Mouse (Mus musculus): ENCODE data around the gene 6430628N08Rik. TPM values are rescaled to one million over a fixed set of nuclear protein-coding genes. Genes with fewer than 3 reads are reported as not detected.

6430628N08Rik gene
- total and polyA plus RNA-seq, 3 experiments, result not detected

DNA sequence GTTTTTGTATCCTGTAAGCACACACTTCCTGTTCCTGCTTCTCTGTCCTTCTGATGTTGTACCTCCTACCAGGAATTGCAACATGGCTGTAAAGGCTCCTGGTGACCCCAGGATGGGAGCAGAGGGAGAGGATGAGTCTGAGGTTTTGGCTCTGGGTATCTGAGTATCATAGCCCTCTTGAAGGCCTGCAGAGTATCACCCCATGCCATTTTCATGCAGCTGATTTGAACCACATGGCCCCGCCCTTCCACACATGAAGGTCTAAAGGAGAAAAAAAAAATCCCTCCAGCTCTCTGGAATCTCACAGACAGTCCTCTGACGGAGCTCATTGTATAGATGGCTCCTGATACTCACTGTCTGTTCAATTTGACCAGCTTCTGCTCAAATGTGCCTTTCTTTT lies 40.4 kb upstream of the 6430628N08Rik start:
- ATAC-seq (ENCODE audit: extremely low read depth, insufficient number of reproducible peaks, low FRiP score, poor library complexity, severe bottlenecking) (no peak), DNase-seq (ENCODE audit: low spot score) (no peak)
- Histone ChIP-seq H3K9me3 (replicated peaks) (no peaks in the 10 kb centered on the region), H3K4me3 (ENCODE audit: low read depth, low read length) (peak overlapping the region; percentile 58; the same call in 1 of the 2 replicates), H3K4me1 (ENCODE audit: insufficient read depth, low read depth, low read length) (peaks cover 80% of the 10 kb centered on the region), H3K36me3 (replicated peaks) (peaks cover 90% of the 10 kb centered on the region), H3K27me3 (ENCODE audit: insufficient read depth, low read length) (no peaks in the 10 kb centered on the region)
- TF ChIP-seq POLR2AphosphoS5 (IDR thresholded peaks at IDR 0.05; ENCODE audit: insufficient replicate concordance, low read depth, low read length) (no peak), GATA1 (IDR thresholded peaks at IDR 0.05; ENCODE audit: borderline replicate concordance, low read length) (no peak), GATA2 (IDR thresholded peaks at IDR 0.05; ENCODE audit: borderline replicate concordance, low read depth, low read length) (no peak), TAL1 (conservative IDR thresholded peaks at IDR 0.05; ENCODE audit: low read depth, low read length) (no peak), CTCF (IDR thresholded peaks at IDR 0.05; ENCODE audit: low read depth, low read length) (no peak)

- ATAC-seq (ENCODE audit: extremely low read depth, insufficient number of reproducible peaks, low FRiP score, poor library complexity, severe bottlenecking) (no peak), DNase-seq (ENCODE audit: low spot score) (no peak)
- Histone ChIP-seq H3K4me1 (ENCODE audit: insufficient read depth, low read depth, low read length) (peaks cover 80% of the 10 kb centered on the region), H3K36me3 (replicated peaks) (peaks cover 90% of the 10 kb centered on the region), H3K9me3 (replicated peaks) (no peaks in the 10 kb centered on the region), H3K4me3 (ENCODE audit: low read depth, low read length) (no peak overlapping the region), H3K27me3 (ENCODE audit: insufficient read depth, low read length) (no peaks in the 10 kb centered on the region)
- no peak for TF ChIP-seq POLR2AphosphoS5 (IDR thresholded peaks at IDR 0.05; ENCODE audit: insufficient replicate concordance, low read depth, low read length)
- TF ChIP-seq CTCF (IDR thresholded peaks at IDR 0.05; ENCODE audit: low read depth, low read length), result no peak
- no peak for TF ChIP-seq GATA2 (IDR thresholded peaks at IDR 0.05; ENCODE audit: borderline replicate concordance, low read depth, low read length)
- no peak for TF ChIP-seq GATA1 (IDR thresholded peaks at IDR 0.05; ENCODE audit: borderline replicate concordance, low read length)
- no peak for TF ChIP-seq TAL1 (conservative IDR thresholded peaks at IDR 0.05; ENCODE audit: low read depth, low read length)
These were observed 39.8 kb upstream of the 6430628N08Rik start for GRCm38 (mm10) chr4:115850631-115851030.

GRCm38 (mm10) chr4:115851569-115851968 lies 38.9 kb upstream of the 6430628N08Rik start:
- Histone ChIP-seq H3K9me3 (replicated peaks) (no peaks in the 10 kb centered on the region), H3K4me3 (ENCODE audit: low read depth, low read length) (no peak overlapping the region), H3K4me1 (ENCODE audit: insufficient read depth, low read depth, low read length) (peaks cover 83% of the 10 kb centered on the region), H3K27me3 (ENCODE audit: insufficient read depth, low read length) (no peaks in the 10 kb centered on the region), H3K36me3 (replicated peaks) (peaks cover 88% of the 10 kb centered on the region)
- DNase-seq (ENCODE audit: low spot score), result no peak
- no peak for ATAC-seq (ENCODE audit: extremely low read depth, insufficient number of reproducible peaks, low FRiP score, poor library complexity, severe bottlenecking)
- TF ChIP-seq GATA1 (IDR thresholded peaks at IDR 0.05; ENCODE audit: borderline replicate concordance, low read length) (no peak), GATA2 (IDR thresholded peaks at IDR 0.05; ENCODE audit: borderline replicate concordance, low read depth, low read length) (no peak), POLR2AphosphoS5 (IDR thresholded peaks at IDR 0.05; ENCODE audit: insufficient replicate concordance, low read depth, low read length) (no peak), TAL1 (conservative IDR thresholded peaks at IDR 0.05; ENCODE audit: low read depth, low read length) (no peak), CTCF (IDR thresholded peaks at IDR 0.05; ENCODE audit: low read depth, low read length) (no peak)

DNA sequence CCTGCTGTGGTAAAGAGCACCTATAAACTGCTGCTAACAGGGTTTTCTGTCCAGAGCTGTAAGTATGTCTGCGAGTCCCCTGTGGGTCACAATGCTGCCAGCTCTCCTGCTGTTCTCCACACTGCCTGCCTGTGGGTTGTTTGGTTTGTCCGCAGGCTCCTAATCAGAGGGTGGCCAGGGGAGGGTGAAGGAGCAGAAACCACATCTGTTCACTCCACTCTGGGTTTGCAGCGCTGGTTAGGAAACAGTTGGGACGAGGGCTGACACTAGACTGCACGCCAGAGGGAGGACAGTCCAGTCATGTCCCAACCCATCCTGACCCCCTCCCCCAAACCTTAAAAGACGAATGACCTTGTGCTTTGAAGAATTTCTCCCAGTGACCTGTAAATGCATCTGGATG lies 35.4 kb upstream of the 6430628N08Rik start:
- TF ChIP-seq POLR2AphosphoS5 (IDR thresholded peaks at IDR 0.05; ENCODE audit: insufficient replicate concordance, low read depth, low read length) (no peak), TAL1 (conservative IDR thresholded peaks at IDR 0.05; ENCODE audit: low read depth, low read length) (0 out of 2 replicates have a peak, but pooled peaks have one; percentile 16)
- H3K4me3 ChIP-seq (ENCODE audit: low read depth, low read length), result peak overlapping the region; percentile 36; the same call in 1 of the 2 replicates
- peaks cover 91% of the 10 kb centered on the region for H3K36me3 ChIP-seq (replicated peaks)
- no peaks in the 10 kb centered on the region for H3K9me3 ChIP-seq (replicated peaks)
- H3K4me1 ChIP-seq (ENCODE audit: insufficient read depth, low read depth, low read length), result peaks cover 80% of the 10 kb centered on the region
- DNase-seq (ENCODE audit: low spot score), result no peak
- no peak for ATAC-seq (ENCODE audit: extremely low read depth, insufficient number of reproducible peaks, low FRiP score, poor library complexity, severe bottlenecking)
- no peaks in the 10 kb centered on the region for H3K27me3 ChIP-seq (ENCODE audit: insufficient read depth, low read length)

- peaks cover 91% of the 10 kb centered on the region for H3K36me3 ChIP-seq (replicated peaks)
- peak overlapping the region; percentile 53; the same call in 1 of the 2 replicates for H3K4me3 ChIP-seq (ENCODE audit: low read depth, low read length)
- TF ChIP-seq GATA2 (IDR thresholded peaks at IDR 0.05; ENCODE audit: borderline replicate concordance, low read depth, low read length), result no peak
- no peak for DNase-seq (ENCODE audit: low spot score)
- peaks cover 75% of the 10 kb centered on the region for H3K4me1 ChIP-seq (ENCODE audit: insufficient read depth, low read depth, low read length)
- ATAC-seq (ENCODE audit: extremely low read depth, insufficient number of reproducible peaks, low FRiP score, poor library complexity, severe bottlenecking), result no peak
- H3K9me3 ChIP-seq (replicated peaks), result no peaks in the 10 kb centered on the region
- no peaks in the 10 kb centered on the region for H3K27me3 ChIP-seq (ENCODE audit: insufficient read depth, low read length)
These were observed 34.9 kb upstream of the 6430628N08Rik start for GRCm38 (mm10) chr4:115855609-115856008.

DNA sequence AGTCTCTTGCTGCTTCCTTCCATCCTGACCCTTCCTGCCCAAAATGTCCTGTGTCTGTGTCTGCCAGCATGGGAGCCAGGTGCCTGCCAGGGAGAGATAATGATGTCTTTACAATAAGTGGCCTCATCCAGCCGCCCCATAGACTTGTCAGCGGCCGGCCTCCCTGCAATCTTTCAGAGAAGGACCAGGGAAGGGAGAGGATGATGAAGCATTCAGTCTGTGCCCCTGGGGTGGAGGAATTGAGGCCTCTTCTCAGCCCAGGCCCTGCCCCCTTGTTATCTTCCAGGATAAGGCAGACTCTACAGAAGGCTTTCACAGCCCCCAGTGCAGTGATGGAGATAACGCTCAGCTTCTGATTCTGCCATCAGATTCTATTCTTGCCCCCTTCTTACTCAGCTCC lies 34.2 kb upstream of the 6430628N08Rik start:
- peaks cover 91% of the 10 kb centered on the region for H3K36me3 ChIP-seq (replicated peaks)
- TF ChIP-seq POLR2AphosphoS5 (IDR thresholded peaks at IDR 0.05; ENCODE audit: insufficient replicate concordance, low read depth, low read length) (no peak), GATA2 (IDR thresholded peaks at IDR 0.05; ENCODE audit: borderline replicate concordance, low read depth, low read length) (no peak), TAL1 (conservative IDR thresholded peaks at IDR 0.05; ENCODE audit: low read depth, low read length) (peak; percentile 70)
- H3K27me3 ChIP-seq (ENCODE audit: insufficient read depth, low read length), result no peaks in the 10 kb centered on the region
- ATAC-seq (ENCODE audit: extremely low read depth, insufficient number of reproducible peaks, low FRiP score, poor library complexity, severe bottlenecking) (peak; percentile 84), DNase-seq (ENCODE audit: low spot score) (peak; percentile 80)
- H3K4me3 ChIP-seq (ENCODE audit: low read depth, low read length), result peak overlapping the region; percentile 27; the same call in 1 of the 2 replicates
- H3K9me3 ChIP-seq (replicated peaks), result no peaks in the 10 kb centered on the region
- H3K4me1 ChIP-seq (ENCODE audit: insufficient read depth, low read depth, low read length), result peaks cover 68% of the 10 kb centered on the region

Data from G1E (cell line).